Mouse (Mus musculus) megakaryocyte, embryonic 14.5 days (primary cell): ENCODE measurements around the gene Tmem175.

Source experiments
- FLI1 ChIP-seq: IDR thresholded peaks from 2 replicates; pipeline ENCODE4 v1.6.1; 2012; ENCODE audit warnings: low read length, inconsistent platforms, mixed read lengths
- GATA1 ChIP-seq: IDR thresholded peaks from 3 replicates; pipeline ENCODE4 v1.6.1; 2012; ENCODE audit warnings: mixed read lengths, low read length, inconsistent platforms, borderline replicate concordance

- TF ChIP-seq GATA1 (no peak), FLI1 (no peak)
These were observed 29.6 kb upstream of the Tmem175 start for GRCm38 (mm10) chr5:108599923-108600322.
